Mouse (Mus musculus): ENCODE measurements around the gene Gm26602. TPM values are rescaled to one million over a fixed set of nuclear protein-coding genes. Genes with fewer than 3 reads are reported as not detected.
A peak's percentile ranks its signal among the peaks of the same experiment; 100 is the strongest.

The Gm26602 gene
- 4.1 TPM in 1 of 2 replicates, not detected in the other for polyA plus RNA-seq (2014; fragmentation: Nextera tagmentation; extraction: Ambion mirVana)

GRCm38 (mm10) chr10:79910556-79910955 lies at the start of gene Gm26602:
TSS of gene Gm26602 (plus strand) at chr10:79910856.
- peak within 1 kb of the TSS; percentile 98; the same call in 1 of the 2 replicates for H3K27ac ChIP-seq (ENCODE audit: low read depth)
- WGBS: 94% methylated on average over 4 of the region's 4 CpGs
- no peak for DNase-seq
- H3K4me2 ChIP-seq: no peak within 1 kb of the TSS
- H3K36me3 ChIP-seq (ENCODE audit: insufficient read depth): peaks cover 40% of the 10 kb centered on the region
- H3K27me3 ChIP-seq (ENCODE audit: insufficient read depth, low read length): no peaks in the 10 kb centered on the region
- no peak for TF ChIP-seq CTCF (IDR thresholded peaks at IDR 0.05; ENCODE audit: low read depth)
- ATAC-seq (ENCODE audit: insufficient read depth): no peak
- no peaks in the 10 kb centered on the region for H3K4me1 ChIP-seq (ENCODE audit: insufficient read depth)
- no peak within 1 kb of the TSS for H3K4me3 ChIP-seq (ENCODE audit: low read depth, low read length)
- H3K9me3 ChIP-seq (ENCODE audit: low read depth, low read length): no peaks in the 10 kb centered on the region
- 0 out of 2 replicates have a peak within 1 kb of the TSS, but pooled peaks have one; percentile 6 for H3K9ac ChIP-seq

DNA sequence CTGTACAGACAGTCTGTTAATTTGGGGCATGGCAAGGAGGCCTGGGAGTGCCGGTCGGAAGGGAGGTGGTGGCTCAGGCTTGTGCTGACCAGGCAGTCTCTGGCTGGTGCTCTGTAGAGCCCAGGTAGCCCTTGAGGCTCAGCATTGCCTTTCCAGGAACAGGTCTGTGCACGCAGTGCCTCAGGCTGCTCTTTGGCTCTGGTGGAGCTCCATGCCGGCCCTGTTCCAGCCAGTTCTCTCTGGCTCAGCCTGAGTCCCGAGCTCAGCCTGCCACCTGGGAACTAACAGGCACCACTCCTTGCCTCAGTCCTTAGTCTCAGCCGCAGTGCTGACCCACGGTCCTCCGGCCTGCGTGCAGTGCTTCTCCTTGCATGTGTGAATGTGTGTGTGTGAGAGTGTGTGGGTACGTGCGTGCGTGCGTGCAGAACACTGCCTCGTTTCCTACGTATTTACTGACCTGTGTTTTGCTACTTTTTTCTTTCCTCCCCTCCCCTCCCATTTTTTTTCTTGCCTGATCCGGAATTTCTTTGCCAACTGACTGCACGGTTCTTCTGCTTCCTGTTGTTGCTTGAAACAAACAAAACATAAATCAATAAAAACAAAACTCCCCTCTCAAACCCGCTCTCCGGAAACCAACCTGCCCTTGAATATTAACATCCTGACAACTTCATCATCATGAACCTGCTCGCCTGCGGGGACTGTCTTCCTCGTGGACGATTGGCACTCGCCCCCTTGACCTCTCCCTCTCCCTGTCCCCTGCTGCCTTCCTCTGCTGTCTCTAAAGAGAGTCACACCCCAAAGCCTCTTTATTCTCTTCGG lies 49.2 kb upstream of the Gm26602 start:
- H3K27ac ChIP-seq (ENCODE audit: low read depth): no peak overlapping the region
- WGBS: 67% methylated on average over 25 of the region's 25 CpGs
- no peak for DNase-seq

GRCm38 (mm10) chr10:79862049-79862788 lies 48.4 kb upstream of the Gm26602 start:
- Histone ChIP-seq H3K9ac (no peak overlapping the region), H3K4me3 (ENCODE audit: low read depth, low read length) (no peak overlapping the region), H3K4me1 (ENCODE audit: insufficient read depth) (peaks cover 17% of the 10 kb centered on the region), H3K27me3 (ENCODE audit: insufficient read depth, low read length) (no peaks in the 10 kb centered on the region), H3K36me3 (ENCODE audit: insufficient read depth) (peaks cover 97% of the 10 kb centered on the region), H3K9me3 (ENCODE audit: low read depth, low read length) (no peaks in the 10 kb centered on the region), H3K4me2 (no peak overlapping the region), H3K27ac (ENCODE audit: low read depth) (no peak overlapping the region)
- ATAC-seq (ENCODE audit: insufficient read depth): no peak
- no peak for TF ChIP-seq CTCF (IDR thresholded peaks at IDR 0.05; ENCODE audit: low read depth)
- no peak for DNase-seq
- WGBS: 84% methylated on average over 23 of the region's 23 CpGs

More for the DNA sequence above, 49.2 kb upstream of the Gm26602 start:
- no peak for ATAC-seq (ENCODE audit: insufficient read depth)
- Histone ChIP-seq H3K4me3 (ENCODE audit: low read depth, low read length) (no peak overlapping the region), H3K4me2 (no peak overlapping the region), H3K9me3 (ENCODE audit: low read depth, low read length) (no peaks in the 10 kb centered on the region), H3K9ac (no peak overlapping the region), H3K36me3 (ENCODE audit: insufficient read depth) (peaks cover 100% of the 10 kb centered on the region), H3K27me3 (ENCODE audit: insufficient read depth, low read length) (no peaks in the 10 kb centered on the region), H3K4me1 (ENCODE audit: insufficient read depth) (peaks cover 20% of the 10 kb centered on the region)
- no peak for TF ChIP-seq CTCF (IDR thresholded peaks at IDR 0.05; ENCODE audit: low read depth)

- Histone ChIP-seq H3K9me3 (ENCODE audit: low read depth, low read length) (no peaks in the 10 kb centered on the region), H3K27ac (ENCODE audit: low read depth) (no peak overlapping the region), H3K27me3 (ENCODE audit: insufficient read depth, low read length) (no peaks in the 10 kb centered on the region), H3K4me2 (no peak overlapping the region), H3K4me3 (ENCODE audit: low read depth, low read length) (no peak overlapping the region), H3K36me3 (ENCODE audit: insufficient read depth) (peaks cover 90% of the 10 kb centered on the region), H3K4me1 (ENCODE audit: insufficient read depth) (peaks cover 10% of the 10 kb centered on the region), H3K9ac (no peak overlapping the region)
- TF ChIP-seq CTCF (IDR thresholded peaks at IDR 0.05; ENCODE audit: low read depth): no peak
- DNase-seq (no peak), ATAC-seq (ENCODE audit: insufficient read depth) (no peak)
- WGBS: 59% methylated on average over 10 of the region's 10 CpGs
Observed at GRCm38 (mm10) chr10:79862925-79863324, 47.7 kb upstream of the Gm26602 start.

GRCm38 (mm10) chr10:79864351-79865188 lies 46.1 kb upstream of the Gm26602 start:
- DNase-seq (no peak), ATAC-seq (ENCODE audit: insufficient read depth) (peak; percentile 22)
- Histone ChIP-seq H3K27ac (ENCODE audit: low read depth) (peak overlapping the region; percentile 32; the same call in 1 of the 2 replicates), H3K36me3 (ENCODE audit: insufficient read depth) (peaks cover 73% of the 10 kb centered on the region), H3K4me2 (no peak overlapping the region), H3K4me3 (ENCODE audit: low read depth, low read length) (0 out of 2 replicates have a peak overlapping the region, but pooled peaks have one; percentile 0), H3K4me1 (ENCODE audit: insufficient read depth) (peaks cover under 1% of the 10 kb centered on the region; the same call in 1 of the 2 replicates), H3K9me3 (ENCODE audit: low read depth, low read length) (no peaks in the 10 kb centered on the region), H3K9ac (no peak overlapping the region), H3K27me3 (ENCODE audit: insufficient read depth, low read length) (no peaks in the 10 kb centered on the region)
- 39% methylated on average over 10 of the region's 10 CpGs for WGBS
- TF ChIP-seq CTCF (IDR thresholded peaks at IDR 0.05; ENCODE audit: low read depth): no peak

- no peak for TF ChIP-seq CTCF (IDR thresholded peaks at IDR 0.05; ENCODE audit: low read depth)
- H3K4me1 ChIP-seq (ENCODE audit: insufficient read depth): no peaks in the 10 kb centered on the region
- no peak overlapping the region for H3K9ac ChIP-seq
- H3K4me2 ChIP-seq: no peak overlapping the region
- H3K27ac ChIP-seq (ENCODE audit: low read depth): peak overlapping the region; percentile 32; the same call in 1 of the 2 replicates
- H3K4me3 ChIP-seq (ENCODE audit: low read depth, low read length): 0 out of 2 replicates have a peak overlapping the region, but pooled peaks have one; percentile 0
- 42% methylated on average over 12 of the region's 12 CpGs for WGBS
- no peaks in the 10 kb centered on the region for H3K27me3 ChIP-seq (ENCODE audit: insufficient read depth, low read length)
- H3K9me3 ChIP-seq (ENCODE audit: low read depth, low read length): no peaks in the 10 kb centered on the region
- DNase-seq (no peak), ATAC-seq (ENCODE audit: insufficient read depth) (peak; percentile 28)
- H3K36me3 ChIP-seq (ENCODE audit: insufficient read depth): peaks cover 67% of the 10 kb centered on the region
Observed at GRCm38 (mm10) chr10:79865189-79865601, 45.5 kb upstream of the Gm26602 start.
